Mouse (Mus musculus): ENCODE measurements around the gene Sumo1.
"Not testable (repeated sequence)": the region's sequence is repeated elsewhere in the genome, so short reads cannot be mapped to it uniquely, and the experiment has no call there.

Sumo1 gene

GRCm38 (mm10) chr1:59633056-59633455 is 37.6 kb downstream of the Sumo1 start:
- DNase-seq: no peak

GRCm38 (mm10) chr1:59631986-59632659 is 38.5 kb downstream of the Sumo1 start:
- no peak for DNase-seq

GRCm38 (mm10) chr1:59630356-59630755 is 40.3 kb downstream of the Sumo1 start:
- DNase-seq: not testable (repeated sequence)

- no peak for DNase-seq
These were observed 41.4 kb downstream of the Sumo1 start for GRCm38 (mm10) chr1:59629194-59629593.

GRCm38 (mm10) chr1:59625410-59625809 is 45.2 kb downstream of the Sumo1 start:
- DNase-seq: peak; percentile 90 to 95

- DNase-seq: peak; percentile 76 to 88
These were observed 47.2 kb downstream of the Sumo1 start for GRCm38 (mm10) chr1:59623325-59624017.

GRCm38 (mm10) chr1:59619201-59619600 is 51.4 kb downstream of the Sumo1 start:
- no peak for DNase-seq

- no peak for DNase-seq
These were observed 55.6 kb downstream of the Sumo1 start for GRCm38 (mm10) chr1:59615021-59615420.

- peak; percentile 57 to 79 for DNase-seq
These were observed 56.8 kb downstream of the Sumo1 start for GRCm38 (mm10) chr1:59613795-59614194.

GRCm38 (mm10) chr1:59610929-59611328 is 59.7 kb downstream of the Sumo1 start:
- no peak for DNase-seq

- peak; percentile 45 to 55 for DNase-seq
These were observed 60.7 kb downstream of the Sumo1 start for GRCm38 (mm10) chr1:59609896-59610295.

- DNase-seq: peak; percentile 30 to 46
These were observed 61.2 kb downstream of the Sumo1 start for GRCm38 (mm10) chr1:59609458-59609857.

GRCm38 (mm10) chr1:59608920-59609319 is 61.7 kb downstream of the Sumo1 start:
- no peak for DNase-seq

- no peak for DNase-seq
These were observed 62.4 kb downstream of the Sumo1 start for GRCm38 (mm10) chr1:59608125-59608762.

- DNase-seq: no peak
These were observed 63.6 kb downstream of the Sumo1 start for GRCm38 (mm10) chr1:59607071-59607470.

GRCm38 (mm10) chr1:59606479-59606878 is 64.2 kb downstream of the Sumo1 start:
- DNase-seq: no peak

- DNase-seq: peak; percentile 29 to 52
These were observed 66.7 kb downstream of the Sumo1 start for GRCm38 (mm10) chr1:59603893-59604292.

- no peak for DNase-seq
These were observed 67.3 kb downstream of the Sumo1 start for GRCm38 (mm10) chr1:59603417-59603712.

GRCm38 (mm10) chr1:59602531-59603416 is 67.9 kb downstream of the Sumo1 start:
- peak; percentile 64 to 75 for DNase-seq

- no peak for DNase-seq
These were observed 75.0 kb downstream of the Sumo1 start for GRCm38 (mm10) chr1:59595609-59596008.

- no peak for DNase-seq
These were observed 75.9 kb downstream of the Sumo1 start for GRCm38 (mm10) chr1:59594586-59595266.

GRCm38 (mm10) chr1:59593622-59594035 is 77.0 kb downstream of the Sumo1 start:
- peak; percentile 66 to 81 for DNase-seq

Data from cerebellum, postnatal 25 days (tissue).